Mouse (Mus musculus) liver, embryonic 15.5 days (tissue): Measurements from ENCODE around the gene 5330417H12Rik. TPM values are rescaled to one million over a fixed set of nuclear protein-coding genes. Genes with fewer than 3 reads are reported as not detected.

ENCODE experiments used
- ATAC-seq: fragments of 200-750 bp; cut with Nextera tagmentation; 2 replicates; pipeline ENCODE4 v1.8.0; 2017; ENCODE audit warnings: moderate number of reproducible peaks, mild to moderate bottlenecking, moderate library complexity; ENCODE audit not compliant: insufficient read depth
- H3K27ac ChIP-seq: fragments of 300-500 bp; sonication (generic); replicated peaks from 2 replicates; pipeline ENCODE4 v1.5.1; 2015; ENCODE audit warnings: mild to moderate bottlenecking, inconsistent platforms
- H3K27me3 ChIP-seq: fragments of 300-500 bp; sonication (generic); 2 replicates; pipeline ENCODE4 v1.6.1; 2015; ENCODE audit warnings: mild to moderate bottlenecking, inconsistent platforms
- H3K36me3 ChIP-seq: fragments of 300-500 bp; sonication (generic); replicated peaks from 2 replicates; pipeline ENCODE4 v1.6.1; 2015; ENCODE audit warnings: moderate library complexity, mild to moderate bottlenecking, inconsistent platforms
- H3K4me1 ChIP-seq: fragments of 300-500 bp; sonication (generic); replicated peaks from 2 replicates; pipeline ENCODE4 v1.6.1; 2015; ENCODE audit warnings: inconsistent platforms
- H3K4me2 ChIP-seq: fragments of 300-500 bp; sonication (generic); 2 replicates; pipeline ENCODE4 v1.6.1; 2015; ENCODE audit warnings: moderate library complexity, mild to moderate bottlenecking, inconsistent platforms
- H3K4me3 ChIP-seq: fragments of 300-500 bp; sonication (generic); replicated peaks from 2 replicates; pipeline ENCODE4 v1.5.1; 2015; ENCODE audit warnings: mild to moderate bottlenecking, inconsistent platforms
- H3K9ac ChIP-seq: fragments of 300-500 bp; sonication (generic); 2 replicates; pipeline ENCODE4 v1.6.1; 2015; ENCODE audit warnings: moderate library complexity, mild to moderate bottlenecking, inconsistent platforms
- H3K9me3 ChIP-seq: fragments of 300-500 bp; sonication (generic); replicated peaks from 2 replicates; pipeline ENCODE4 v1.6.1; 2016; ENCODE audit warnings: inconsistent platforms
- WGBS: fragments of 180-500 bp; shearing (Covaris S2); methylation state at CpG from one replicate; pipeline ENCODE4 v1.1.7; 2015; ENCODE audit warnings: mixed read lengths; ENCODE audit not compliant: insufficient replicate concordance; 5-methylcytosine and 5-hydroxymethylcytosine counted together
- polyA plus RNA-seq: library from polyadenylated mRNA; unstranded; fragments of >200 nt; fragmentation: Nextera tagmentation; extraction: Ambion mirVana; gene quantifications from 2 replicates; pipeline ENCODE4 v1.2.1, GENCODE M21; 2015

5330417H12Rik gene
- polyA plus RNA-seq, 1 experiment from 2014 or later: not detected

- Histone ChIP-seq H3K4me2 (peak overlapping the region; percentile 30; the same call in 1 of the 2 replicates), H3K27ac (no peak overlapping the region), H3K9ac (no peak overlapping the region), H3K36me3 (no peaks in the 10 kb centered on the region), H3K27me3 (no peaks in the 10 kb centered on the region; the same call in 1 of the 2 replicates), H3K4me1 (peaks cover 17% of the 10 kb centered on the region), H3K4me3 (no peak overlapping the region), H3K9me3 (no peaks in the 10 kb centered on the region)
- no peak for ATAC-seq
Observed at GRCm38 (mm10) chr7:107596753-107597152, 28.2 kb downstream of the 5330417H12Rik start.

DNA sequence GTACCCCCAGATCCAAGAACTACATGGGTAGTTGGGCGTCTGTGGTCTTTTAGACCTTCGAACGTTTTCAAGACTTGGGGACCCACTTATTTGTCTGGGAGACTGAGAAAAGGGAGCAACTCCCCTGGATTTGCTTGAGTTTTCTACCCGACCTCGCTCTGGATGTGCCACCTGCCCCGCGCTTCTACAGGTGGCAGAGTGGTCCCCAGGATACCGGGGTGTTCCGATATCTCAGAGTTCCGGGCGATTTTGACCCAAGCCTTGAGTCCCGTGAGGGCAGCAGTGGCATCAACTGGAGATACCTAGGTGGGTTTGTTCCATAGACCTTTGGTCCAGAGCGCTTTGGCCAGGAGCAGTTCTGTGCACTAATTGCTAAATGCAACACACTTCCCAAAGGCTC, 29.5 kb downstream of the 5330417H12Rik start:
- peak overlapping the region; percentile 27; the same call in 1 of the 2 replicates for H3K9ac ChIP-seq
- no peak for ATAC-seq
- peak overlapping the region; percentile 4; the same call in 1 of the 2 replicates for H3K27ac ChIP-seq

DNA sequence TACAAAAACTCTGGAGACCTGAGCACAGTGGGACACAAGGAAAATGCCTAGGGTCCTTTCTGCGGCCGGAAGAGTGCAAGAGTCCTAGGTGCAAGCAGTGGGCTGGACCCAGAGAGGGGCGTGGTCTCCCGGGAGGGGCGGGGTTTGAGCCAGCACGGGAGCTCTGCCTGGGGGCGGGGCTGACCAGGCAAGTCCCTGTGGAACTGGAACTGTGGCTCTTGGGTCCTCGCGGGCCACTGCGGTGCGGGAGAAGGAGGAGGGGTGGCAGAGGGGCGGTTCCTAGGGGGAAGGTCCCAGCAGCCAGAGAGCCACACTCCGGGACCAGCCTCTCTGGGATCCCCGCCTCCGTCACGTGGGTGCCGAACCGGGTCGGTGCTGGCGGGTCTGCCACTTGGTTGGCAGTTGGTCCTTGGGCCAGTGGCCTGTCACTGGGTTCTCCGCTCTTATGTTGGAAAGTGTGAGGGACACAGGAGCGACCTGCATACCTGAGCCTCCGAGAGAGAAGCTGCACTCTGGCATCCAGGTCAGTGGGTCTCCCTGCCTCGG, 30.0 kb downstream of the 5330417H12Rik start, which contains the start of gene Ppfibp2:
Ppfibp2 (plus strand) TSS at position 351 of the 546 bp plus-strand sequence.
- no peaks in the 10 kb centered on the region for H3K36me3 ChIP-seq
- peak within 1 kb of the TSS; percentile 72 for H3K4me2 ChIP-seq
- no peaks in the 10 kb centered on the region; the same call in 1 of the 2 replicates for H3K27me3 ChIP-seq
- peak; percentile 87 for ATAC-seq
- no peaks in the 10 kb centered on the region for H3K9me3 ChIP-seq
- 1% methylated on average over 24 of the region's 24 CpGs for WGBS
- peak within 1 kb of the TSS; percentile 58 for H3K4me3 ChIP-seq
- H3K9ac ChIP-seq: peak within 1 kb of the TSS; percentile 27; the same call in 1 of the 2 replicates
- H3K27ac ChIP-seq: peak within 1 kb of the TSS; percentile 68
- peaks cover 17% of the 10 kb centered on the region for H3K4me1 ChIP-seq

More for the DNA sequence above, 29.5 kb downstream of the 5330417H12Rik start:
- peak overlapping the region; percentile 58 for H3K4me3 ChIP-seq
- H3K27me3 ChIP-seq: no peaks in the 10 kb centered on the region; the same call in 1 of the 2 replicates
- 14% methylated on average over 13 of the region's 13 CpGs for WGBS
- H3K4me2 ChIP-seq: peak overlapping the region; percentile 72
- no peaks in the 10 kb centered on the region for H3K36me3 ChIP-seq
- H3K4me1 ChIP-seq: peaks cover 17% of the 10 kb centered on the region
- no peaks in the 10 kb centered on the region for H3K9me3 ChIP-seq

DNA sequence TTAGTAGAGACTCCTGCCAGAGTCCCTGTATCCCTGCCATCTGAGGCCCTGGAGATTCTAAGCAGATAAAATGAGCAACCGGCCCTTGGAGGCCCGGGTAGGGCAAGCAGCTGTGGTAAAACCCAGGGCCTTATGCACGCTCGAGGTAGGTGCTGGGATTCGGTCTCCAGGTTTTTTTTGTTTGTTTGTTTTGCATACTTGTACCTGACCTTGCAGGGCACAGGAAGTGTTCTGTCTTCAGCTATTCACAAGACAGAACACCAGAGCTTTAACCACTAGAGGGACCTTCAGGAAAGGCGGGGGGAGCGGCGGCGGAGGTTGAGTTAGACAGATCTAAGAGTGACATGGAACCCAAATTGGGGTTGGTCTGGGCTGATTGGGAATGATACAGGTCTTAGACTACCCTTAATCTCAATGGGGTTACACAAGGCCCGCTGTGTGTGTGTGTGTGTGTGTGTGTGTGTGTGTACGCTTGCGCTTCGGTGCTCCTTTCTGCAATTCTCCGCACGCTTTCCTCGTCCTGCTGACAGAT, 30.6 kb downstream of the 5330417H12Rik start:
- peak; percentile 49 for ATAC-seq
- H3K4me1 ChIP-seq: peaks cover 17% of the 10 kb centered on the region
- 2% methylated on average over 16 of the region's 16 CpGs for WGBS
- no peaks in the 10 kb centered on the region; the same call in 1 of the 2 replicates for H3K27me3 ChIP-seq
- no peaks in the 10 kb centered on the region for H3K36me3 ChIP-seq
- H3K27ac ChIP-seq: peak overlapping the region; percentile 68
- H3K4me3 ChIP-seq: peak overlapping the region; percentile 58
- H3K9ac ChIP-seq: no peak overlapping the region
- H3K9me3 ChIP-seq: no peaks in the 10 kb centered on the region
- H3K4me2 ChIP-seq: peak overlapping the region; percentile 72

- Histone ChIP-seq H3K4me1 (peaks cover 17% of the 10 kb centered on the region), H3K27me3 (no peaks in the 10 kb centered on the region; the same call in 1 of the 2 replicates), H3K4me2 (peak overlapping the region; percentile 72), H3K27ac (peak overlapping the region; percentile 68; the same call in 1 of the 2 replicates), H3K9me3 (no peaks in the 10 kb centered on the region), H3K4me3 (0 out of 2 replicates have a peak overlapping the region, but pooled peaks have one; percentile 58), H3K36me3 (no peaks in the 10 kb centered on the region), H3K9ac (no peak overlapping the region)
- WGBS: 10% methylated on average over 7 of the region's 7 CpGs
- no peak for ATAC-seq
Observed at GRCm38 (mm10) chr7:107593904-107594303, 31.1 kb downstream of the 5330417H12Rik start.

DNA sequence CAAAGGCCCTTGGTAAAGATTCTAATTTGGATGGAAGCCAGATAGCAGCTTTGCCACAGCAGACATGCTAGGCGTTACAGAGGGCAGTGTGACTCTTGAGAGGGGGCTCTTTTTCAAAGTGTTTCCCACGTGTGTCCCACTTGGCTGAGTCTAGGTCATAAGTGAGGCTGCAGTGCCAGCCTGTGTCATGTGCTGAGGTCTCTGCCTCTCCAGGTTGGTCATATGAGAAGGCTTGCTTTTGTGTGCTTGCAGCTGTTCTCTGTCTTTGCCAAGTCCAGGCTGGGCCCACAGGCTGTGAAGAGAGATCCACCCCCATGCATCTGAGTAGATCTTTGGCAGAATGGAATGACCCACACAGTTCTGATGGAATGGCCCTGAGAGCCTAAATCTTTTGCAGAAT, 32.3 kb downstream of the 5330417H12Rik start:
- Histone ChIP-seq H3K9me3 (no peaks in the 10 kb centered on the region), H3K27ac (no peak overlapping the region), H3K36me3 (no peaks in the 10 kb centered on the region), H3K9ac (no peak overlapping the region), H3K4me2 (no peak overlapping the region), H3K4me1 (peaks cover 17% of the 10 kb centered on the region), H3K4me3 (no peak overlapping the region), H3K27me3 (no peaks in the 10 kb centered on the region; the same call in 1 of the 2 replicates)
- 43% methylated on average over 2 of the region's 2 CpGs for WGBS
- ATAC-seq: no peak

DNA sequence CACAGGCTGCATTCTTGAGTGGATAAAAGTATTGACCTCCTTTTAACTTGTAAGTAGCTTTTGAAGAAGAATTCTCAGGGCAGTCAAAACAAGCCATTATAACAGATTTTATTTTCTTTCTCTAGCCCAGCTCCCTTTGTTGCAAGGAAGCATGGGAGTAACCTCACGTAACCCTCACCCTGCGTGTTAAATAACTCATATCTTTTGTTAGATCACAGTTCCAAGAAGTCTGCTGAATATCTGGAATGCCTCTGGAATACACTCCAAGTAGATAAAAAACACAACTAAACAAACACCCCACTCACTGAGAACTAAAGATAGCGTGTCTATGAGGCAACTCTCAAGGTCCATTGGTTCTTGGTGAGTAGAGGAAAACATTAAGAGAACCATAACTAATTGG, 50.7 kb downstream of the 5330417H12Rik start:
- Histone ChIP-seq H3K9ac (no peak overlapping the region), H3K27me3 (no peaks in the 10 kb centered on the region), H3K4me1 (no peaks in the 10 kb centered on the region), H3K27ac (no peak overlapping the region), H3K36me3 (no peaks in the 10 kb centered on the region), H3K4me2 (no peak overlapping the region), H3K4me3 (no peak overlapping the region), H3K9me3 (no peaks in the 10 kb centered on the region)
- ATAC-seq: no peak
- 42% methylated on average over 3 of the region's 3 CpGs for WGBS

Other genes starting within 250 kb of the 5330417H12Rik start
- gene Olfml1, start 57.7 kb downstream of the 5330417H12Rik start, polyA plus RNA-seq: 1.2 and 1.5 TPM in 2 replicates
- 3.8 and 4.3 TPM in 2 replicates for gene Ppfibp2, start 30.0 kb downstream of the 5330417H12Rik start, polyA plus RNA-seq
- gene Cyb5r2, start 132.9 kb upstream of the 5330417H12Rik start, polyA plus RNA-seq: not detected in 2 replicates
- gene Ovch2, start 176.0 kb upstream of the 5330417H12Rik start, polyA plus RNA-seq: not detected in 2 replicates
- gene Olfr467, start 187.1 kb upstream of the 5330417H12Rik start, polyA plus RNA-seq: not detected in 2 replicates
- gene Olfr469, start 200.4 kb upstream of the 5330417H12Rik start, polyA plus RNA-seq: not detected in 2 replicates
- not detected in 2 replicates for gene Olfr470, start 222.3 kb upstream of the 5330417H12Rik start, polyA plus RNA-seq